8 mouse cellular contexts compared by ENCODE assay signal in genomic region chr7:24406528-24407344, GRCm38 (mm10). TPM values are rescaled to one million over a fixed set of nuclear protein-coding genes. Genes with fewer than 3 reads are reported as not detected.
DNase-seq lines count a peak whose midpoint lies in the region; ATAC-seq lines count a peak whose summit lies in the region.

No protein-coding gene starts in this region.

- no peak overlapping the region for H3K4me2 ChIP-seq in forebrain, embryonic 14.5 days (ENCODE audit: low read length)
- no peak overlapping the region for H3K4me2 ChIP-seq in hindbrain, embryonic 15.5 days

- H3K9me3 ChIP-seq in forebrain, embryonic 14.5 days (replicated peaks; ENCODE audit: control insufficient read depth, low read length) = no peaks in the 10 kb centered on the region
- no peaks in the 10 kb centered on the region for H3K9me3 ChIP-seq in hindbrain, embryonic 15.5 days

- ATAC-seq in cerebellum, adult (ENCODE audit: insufficient number of reproducible peaks, low FRiP score, low TSS enrichment) = peak; percentile 46; the same call in 1 of the 2 replicates
- ATAC-seq in forebrain, embryonic 14.5 days = peak; percentile 43; the same call in 1 of the 2 replicates
- ATAC-seq in hindbrain, embryonic 15.5 days (ENCODE audit: low FRiP score, low read depth) = no peak
- no peak for ATAC-seq in monocyte, adult 5-6 weeks (replicated peaks; ENCODE audit: insufficient number of reproducible peaks, low FRiP score, low TSS enrichment, poor library complexity, severe bottlenecking)

- H3K9ac ChIP-seq in forebrain, embryonic 14.5 days (ENCODE audit: low read length) = no peak overlapping the region
- H3K9ac ChIP-seq in hindbrain, embryonic 15.5 days = 0 out of 2 replicates have a peak overlapping the region, but pooled peaks have one; percentile 2

- no peaks in the 10 kb centered on the region for H3K4me1 ChIP-seq in forebrain, embryonic 14.5 days (ENCODE audit: control insufficient read depth, insufficient read depth, low read length)
- H3K4me1 ChIP-seq in hindbrain, embryonic 15.5 days (replicated peaks) = peaks cover 8% of the 10 kb centered on the region

- no peaks in the 10 kb centered on the region for H3K27me3 ChIP-seq in forebrain, embryonic 14.5 days (replicated peaks; ENCODE audit: control insufficient read depth, insufficient read depth, low read length)
- no peaks in the 10 kb centered on the region for H3K27me3 ChIP-seq in hindbrain, embryonic 15.5 days

- peak; percentile 86 for DNase-seq in R1 (ENCODE audit: low read depth, low spot score)
- DNase-seq in forebrain, embryonic 14.5 days (ENCODE audit: low spot score) = peak; percentile 88
- DNase-seq in layer of hippocampus, postnatal 25 days (ENCODE audit: extremely low spot score in 1 of 2, low spot score in 1 of 2) = peak; percentile 39 to 62
- peak; percentile 86 for DNase-seq in lung, postnatal 36 days
- DNase-seq in right cerebral cortex, postnatal 14 days = peak; percentile 62

- WGBS in forebrain, embryonic 14.5 days = 43% methylated on average over 5 of the region's 5 CpGs
- 44% methylated on average over 5 of the region's 5 CpGs for WGBS in hindbrain, embryonic 15.5 days

- no peak overlapping the region for H3K4me3 ChIP-seq in forebrain, embryonic 14.5 days (ENCODE audit: low read depth, low read length)
- no peak overlapping the region for H3K4me3 ChIP-seq in hindbrain, embryonic 15.5 days

- H3K36me3 ChIP-seq in forebrain, embryonic 14.5 days (ENCODE audit: control insufficient read depth, insufficient read depth, low read length) = peaks cover 42% of the 10 kb centered on the region
- H3K36me3 ChIP-seq in hindbrain, embryonic 15.5 days = peaks cover 17% of the 10 kb centered on the region

- no peak overlapping the region for H3K27ac ChIP-seq in forebrain, embryonic 14.5 days (ENCODE audit: low read depth, low read length)
- H3K27ac ChIP-seq in hindbrain, embryonic 15.5 days (replicated peaks) = no peak overlapping the region

RNA-seq across cellular contexts. Expression of gene Smg9, which starts 7.3 kb away (rescaled TPM):
- 23.4 and 26.1 TPM in 2 replicates for polyA plus RNA-seq in forebrain, embryonic 14.5 days (2014; fragmentation: Nextera tagmentation; extraction: Ambion mirVana)
- 32.8 and 42.5 TPM in 2 replicates for polyA plus RNA-seq in hindbrain, embryonic 15.5 days (2015; fragmentation: Nextera tagmentation; extraction: Ambion mirVana)
- 10 to 100 TPM; 32.9 to 37.9 TPM for total RNA-seq in layer of hippocampus, postnatal 25 days (2021)
- 20.1 to 30.8 TPM (median 22.6 TPM) in 3 replicates for total RNA-seq in monocyte, adult 5-6 weeks (2017)

RNA-seq across cellular contexts. Expression of gene Kcnn4, which starts 36.7 kb away (rescaled TPM):
- 0.09 and 0.53 TPM in 2 replicates for polyA plus RNA-seq in forebrain, embryonic 14.5 days (2014; fragmentation: Nextera tagmentation; extraction: Ambion mirVana)
- 2.3 and 2.9 TPM in 2 replicates for polyA plus RNA-seq in hindbrain, embryonic 15.5 days (2015; fragmentation: Nextera tagmentation; extraction: Ambion mirVana)
- under 1 TPM; 0.27 to 0.47 TPM for total RNA-seq in layer of hippocampus, postnatal 25 days (2021)
- 10.3 to 11.8 TPM (median 11.5 TPM) in 3 replicates for total RNA-seq in monocyte, adult 5-6 weeks (2017)

RNA-seq across cellular contexts. Expression of gene Irgc1, which starts 45.4 kb away (rescaled TPM):
- polyA plus RNA-seq in forebrain, embryonic 14.5 days (2014; fragmentation: Nextera tagmentation; extraction: Ambion mirVana) = not detected in 2 replicates
- polyA plus RNA-seq in hindbrain, embryonic 15.5 days (2015; fragmentation: Nextera tagmentation; extraction: Ambion mirVana) = not detected in 2 replicates
- total RNA-seq in layer of hippocampus, postnatal 25 days (2021) = not detected
- 1.7 TPM in 1 of 3 replicates, not detected in the others for total RNA-seq in monocyte, adult 5-6 weeks (2017)

RNA-seq across cellular contexts. Expression of gene Plaur, which starts 55.5 kb away (rescaled TPM):
- polyA plus RNA-seq in forebrain, embryonic 14.5 days (2014; fragmentation: Nextera tagmentation; extraction: Ambion mirVana) = 1.4 and 2.0 TPM in 2 replicates
- 1.3 and 1.5 TPM in 2 replicates for polyA plus RNA-seq in hindbrain, embryonic 15.5 days (2015; fragmentation: Nextera tagmentation; extraction: Ambion mirVana)
- total RNA-seq in layer of hippocampus, postnatal 25 days (2021) = 1 to 10 TPM in 1 of 2 experiments, under 1 TPM in 1; 0.40 to 1.0 TPM
- total RNA-seq in monocyte, adult 5-6 weeks (2017) = 286 to 300 TPM (median 297 TPM) in 3 replicates

RNA-seq across cellular contexts. Expression of gene Lypd5, which starts 57.7 kb away (rescaled TPM):
- not detected in 2 replicates for polyA plus RNA-seq in forebrain, embryonic 14.5 days (2014; fragmentation: Nextera tagmentation; extraction: Ambion mirVana)
- polyA plus RNA-seq in hindbrain, embryonic 15.5 days (2015; fragmentation: Nextera tagmentation; extraction: Ambion mirVana) = not detected in 2 replicates
- not detected for total RNA-seq in layer of hippocampus, postnatal 25 days (2021)
- total RNA-seq in monocyte, adult 5-6 weeks (2017) = not detected in 3 replicates

Comparison
In these comparisons a context has a peak if more than half of its experiments do, and no peak if none do; other contexts are left out.
1. ATAC-seq: peak in cerebellum, adult (single experiment) and forebrain, embryonic 14.5 days (single experiment); none in hindbrain, embryonic 15.5 days (single experiment) and monocyte, adult 5-6 weeks (single experiment).
2. Peak in every context shown above with its lines, with median percentiles within 50 percentile points of each other: DNase-seq.